Mouse (Mus musculus) frontal cortex, adult 2 months (tissue): ENCODE measurements at regions not wholly inside any gene's neighbourhood (a gene's known extent, or its start where the extent isn't known, plus 50 kb on each side); places are given as distances from the start of the nearest gene placed in this dataset.
A peak's percentile ranks its signal among the peaks of the same experiment; 100 is the strongest.

Experiments
- DNase-seq, 2 experiments: peaks; one replicate each; pipeline ENCODE4 v3.0.0; 2022; ENCODE audit warnings: low spot score in 1 of 2; ENCODE audit errors: extremely low spot score in 1 of 2

DNA sequence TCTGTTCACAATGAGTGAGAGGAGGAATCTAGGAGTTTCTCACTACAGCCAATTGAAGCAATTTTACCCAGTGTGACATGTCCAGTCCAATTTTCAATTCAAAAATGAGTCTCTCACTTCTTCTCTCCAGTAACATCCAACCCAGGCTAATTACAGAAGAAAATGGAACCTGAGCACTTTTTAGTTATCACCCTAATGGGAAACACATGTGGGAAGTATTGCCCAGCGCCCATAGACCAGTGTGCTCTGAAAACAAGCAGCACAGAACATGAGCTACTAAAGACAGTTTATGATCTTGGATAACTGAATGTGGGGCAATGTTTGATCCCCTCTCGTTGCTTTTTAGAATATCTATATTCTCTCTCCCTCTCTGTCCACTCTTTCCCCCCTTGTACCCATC is 70.5 kb upstream of the Efemp1 start:
- DNase-seq: no peak

GRCm38 (mm10) chr11:28770831-28771230 is 82.2 kb upstream of the Efemp1 start:
- no peak for DNase-seq

DNA sequence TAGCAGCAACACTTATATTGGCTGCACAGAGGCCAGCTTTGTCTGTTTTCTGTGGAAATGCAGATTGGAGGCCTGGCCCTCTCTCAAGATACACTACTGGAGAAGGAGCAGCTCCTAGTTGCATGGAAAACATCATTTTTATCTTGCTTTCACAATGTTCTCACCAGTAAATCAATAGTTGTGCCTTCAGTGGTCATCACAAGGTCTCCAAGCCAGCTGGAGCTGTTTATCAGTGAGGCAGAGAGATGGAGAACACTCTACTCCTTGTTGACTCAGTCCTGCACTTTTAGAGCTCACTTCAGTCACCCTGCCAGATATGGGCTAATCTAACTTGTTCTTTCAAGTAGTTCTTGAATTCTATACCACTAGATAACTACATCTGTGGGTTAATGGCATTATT is 92.3 kb upstream of the Efemp1 start:
- no peak for DNase-seq

GRCm38 (mm10) chr11:28734941-28735597 is 117.9 kb upstream of the Efemp1 start:
- DNase-seq: peak in 1 of 2 experiments; percentile 42

DNA sequence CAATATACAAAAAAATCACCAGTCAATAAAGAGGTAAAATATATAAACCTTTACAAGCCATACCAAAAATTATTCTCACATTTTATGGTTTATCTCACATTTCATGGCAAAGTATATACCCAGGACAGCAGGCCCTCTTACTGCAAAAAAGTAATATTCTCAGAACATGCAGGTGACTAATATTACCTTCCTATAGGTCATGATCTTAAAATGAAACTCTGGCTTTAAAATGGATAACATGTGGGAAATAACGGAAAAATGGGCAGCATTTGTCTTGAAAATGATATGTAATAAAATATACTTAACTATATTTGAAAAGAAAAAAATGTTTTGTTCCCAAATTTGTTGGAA is 118.4 kb upstream of the Efemp1 start:
- DNase-seq: no peak

DNA sequence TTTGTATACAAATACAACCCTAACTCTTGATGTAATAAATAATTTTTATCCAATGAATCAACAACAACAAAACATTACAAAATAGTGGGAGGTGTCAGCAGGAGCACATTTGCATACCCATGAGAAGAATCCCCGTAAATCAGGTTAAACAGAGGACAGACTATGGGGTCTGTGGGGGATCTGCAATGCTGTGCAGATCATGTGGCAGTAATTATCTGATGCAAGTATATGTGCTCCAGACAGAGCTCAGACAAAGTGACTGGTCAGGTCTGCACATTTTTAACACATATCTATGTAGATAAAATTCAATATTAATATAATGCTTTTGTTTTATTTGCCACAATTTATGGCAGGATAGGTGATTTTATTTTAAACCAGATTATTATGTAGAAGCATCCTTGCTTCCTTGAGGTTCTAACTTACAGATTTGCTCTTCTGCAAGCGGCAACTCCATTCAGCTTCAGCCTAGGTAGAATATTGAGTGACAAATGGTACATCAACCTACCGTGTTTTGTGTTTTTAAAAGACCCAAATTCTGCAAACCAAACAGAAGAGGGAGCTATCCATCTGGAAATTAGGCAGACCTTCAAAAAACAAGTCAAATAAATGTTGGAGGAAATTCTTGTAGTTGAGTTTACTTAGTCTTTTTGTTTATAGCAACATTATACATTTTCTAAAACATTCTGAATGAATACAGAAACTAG is 119.0 kb upstream of the Efemp1 start:
- DNase-seq: peak in 1 of 2 experiments; percentile 7

GRCm38 (mm10) chr11:28730140-28730539 is 122.9 kb upstream of the Efemp1 start:
- DNase-seq: no peak

GRCm38 (mm10) chr11:28709511-28709910 is 125.4 kb upstream of the Ccdc85a start:
- DNase-seq: no peak

- no peak for DNase-seq
These were observed 124.3 kb upstream of the Ccdc85a start for GRCm38 (mm10) chr11:28708431-28708830.

GRCm38 (mm10) chr11:28702384-28702783 is 118.3 kb upstream of the Ccdc85a start:
- no peak for DNase-seq

GRCm38 (mm10) chr11:28701379-28701778 is 117.3 kb upstream of the Ccdc85a start:
- peak; percentile 26 to 30 for DNase-seq

DNA sequence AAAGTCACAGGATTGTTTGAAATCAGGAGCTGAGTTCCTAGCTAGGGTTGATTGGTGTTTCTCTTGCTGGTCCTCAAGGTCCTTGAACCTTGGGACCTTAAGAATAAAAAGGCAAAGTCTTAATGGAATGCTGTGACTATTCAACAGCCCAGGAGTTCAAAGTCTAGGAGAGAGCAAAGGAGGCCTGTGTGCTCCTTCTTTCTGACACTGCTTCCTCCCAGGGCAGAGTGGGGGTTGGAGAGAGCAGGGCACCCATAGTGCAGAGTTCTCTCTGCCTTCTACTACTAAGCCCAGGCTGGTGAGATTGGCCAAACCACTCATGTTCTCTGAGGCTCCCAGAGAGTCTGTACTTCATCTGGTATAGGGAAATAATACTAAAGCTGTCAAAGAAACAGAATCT is 115.6 kb upstream of the Ccdc85a start:
- DNase-seq: no peak

- DNase-seq: peak in 1 of 2 experiments; percentile 46
These were observed 113.7 kb upstream of the Ccdc85a start for GRCm38 (mm10) chr11:28697644-28698480.

GRCm38 (mm10) chr11:28695031-28695430 is 110.9 kb upstream of the Ccdc85a start:
- DNase-seq: no peak

DNA sequence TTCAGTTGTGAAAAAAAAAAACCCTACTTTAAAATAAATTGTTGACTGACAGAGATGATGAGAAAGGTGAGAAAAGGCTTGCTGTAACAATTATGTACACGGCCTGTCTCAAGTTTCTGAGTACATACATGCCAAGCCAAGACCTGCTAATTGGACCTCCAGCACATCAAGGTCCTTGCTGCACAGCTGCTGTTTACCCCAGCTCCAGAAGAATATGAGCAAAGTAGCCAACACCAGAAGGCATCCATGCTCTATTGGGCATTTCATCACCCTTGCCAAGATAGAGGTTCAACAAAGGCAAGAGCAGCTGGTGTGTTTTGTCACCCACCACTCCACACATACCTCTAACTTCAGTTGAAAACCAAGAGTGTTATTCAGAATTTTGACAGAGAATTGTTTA is 109.2 kb upstream of the Ccdc85a start:
- DNase-seq: no peak

- DNase-seq: no peak
These were observed 108.4 kb upstream of the Ccdc85a start for GRCm38 (mm10) chr11:28692263-28693194.

DNA sequence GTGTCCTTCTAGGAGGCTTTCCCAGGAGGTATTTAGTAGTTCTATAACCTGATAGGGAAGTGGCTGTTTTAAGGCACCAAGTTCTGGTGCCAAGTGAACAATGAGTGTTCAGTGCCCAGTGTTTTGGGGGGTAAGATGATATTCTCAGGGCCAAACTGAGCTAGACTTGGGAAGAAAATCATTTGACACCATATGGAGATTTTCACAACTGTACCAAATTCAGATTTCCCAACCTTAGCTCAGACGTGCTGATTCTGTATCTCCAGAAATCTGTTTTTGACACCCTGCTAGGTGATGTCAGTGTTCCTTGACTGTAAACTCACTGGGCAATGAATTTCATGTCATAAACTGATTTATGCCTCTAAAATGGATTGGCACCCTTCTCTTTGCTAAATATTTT is 104.3 kb upstream of the Ccdc85a start:
- no peak for DNase-seq

DNA sequence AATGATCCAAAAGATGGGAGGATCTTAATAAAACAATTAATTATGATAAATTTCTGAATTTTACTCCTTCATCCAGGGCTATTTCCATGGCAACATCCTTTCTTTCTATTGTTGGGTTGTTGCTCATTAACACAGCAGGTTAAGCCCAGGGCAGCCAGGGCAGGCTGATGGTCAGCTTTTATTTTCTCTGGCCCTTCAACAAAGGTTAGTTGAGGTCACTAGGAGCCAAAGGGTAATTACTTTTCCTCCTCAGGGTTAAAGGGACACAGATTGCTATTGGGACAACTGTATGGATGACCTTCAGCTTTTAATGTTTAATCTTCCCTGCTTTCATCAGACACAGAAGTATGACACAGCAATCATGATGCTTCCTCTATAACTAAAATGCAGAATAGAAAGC is 101.3 kb upstream of the Ccdc85a start:
- DNase-seq: no peak

GRCm38 (mm10) chr11:28681311-28681710 is 97.2 kb upstream of the Ccdc85a start:
- no peak for DNase-seq

GRCm38 (mm10) chr11:28670765-28671164 is 86.6 kb upstream of the Ccdc85a start:
- peak; percentile 28 to 40 for DNase-seq
